Mouse (Mus musculus) neural tube, embryonic 13.5 days (tissue): ENCODE data around the gene Tmem102. TPM values are rescaled to one million over a fixed set of nuclear protein-coding genes. Genes with fewer than 3 reads are reported as not detected.
A peak's percentile ranks its signal among the peaks of the same experiment; 100 is the strongest.

Source experiments
- ATAC-seq: fragments of 200-750 bp; cut with Nextera tagmentation; 2 replicates; pipeline ENCODE4 v1.8.0; 2017; ENCODE audit warnings: low read depth, mild to moderate bottlenecking, moderate TSS enrichment, moderate library complexity
- H3K27ac ChIP-seq: fragments of 300-500 bp; sonication (generic); replicated peaks from 2 replicates; pipeline ENCODE4 v1.5.1; 2015; ENCODE audit warnings: moderate library complexity, mild to moderate bottlenecking, inconsistent platforms
- H3K27me3 ChIP-seq: fragments of 300-500 bp; sonication (generic); 2 replicates; pipeline ENCODE4 v1.6.1; 2015; ENCODE audit warnings: mild to moderate bottlenecking, inconsistent platforms
- H3K36me3 ChIP-seq: fragments of 300-500 bp; sonication (generic); 2 replicates; pipeline ENCODE4 v1.6.1; 2015; ENCODE audit warnings: mild to moderate bottlenecking, inconsistent platforms
- H3K4me1 ChIP-seq: fragments of 300-500 bp; sonication (generic); replicated peaks from 2 replicates; pipeline ENCODE4 v1.6.1; 2015; ENCODE audit warnings: inconsistent platforms
- H3K4me2 ChIP-seq: fragments of 300-500 bp; sonication (generic); 2 replicates; pipeline ENCODE4 v1.6.1; 2015; ENCODE audit warnings: inconsistent platforms, mild to moderate bottlenecking, moderate library complexity
- H3K4me3 ChIP-seq: fragments of 300-500 bp; sonication (generic); 2 replicates; pipeline ENCODE4 v1.5.1; 2015; ENCODE audit warnings: mild to moderate bottlenecking, inconsistent platforms
- H3K9ac ChIP-seq: fragments of 300-500 bp; sonication (generic); 2 replicates; pipeline ENCODE4 v1.6.1; 2015; ENCODE audit warnings: moderate library complexity, mild to moderate bottlenecking, inconsistent platforms
- H3K9me3 ChIP-seq: fragments of 300-500 bp; sonication (generic); 2 replicates; pipeline ENCODE4 v1.6.1; 2016; ENCODE audit warnings: inconsistent platforms
- WGBS: fragments of 180-500 bp; shearing (Covaris S2); methylation state at CpG from one replicate; pipeline ENCODE4 v1.1.7; 2015; 5-methylcytosine and 5-hydroxymethylcytosine counted together
- polyA plus RNA-seq: library from polyadenylated mRNA; unstranded; fragments of >200 nt; fragmentation: Nextera tagmentation; extraction: Ambion mirVana; gene quantifications from 2 replicates; pipeline ENCODE4 v1.2.1, GENCODE M21; 2015

Gene Tmem102
- polyA plus RNA-seq, 1 experiment from 2014 or later = 1.4 TPM

- Histone ChIP-seq H3K4me1 (peaks cover 43% of the 10 kb centered on the region), H3K4me3 (no peak overlapping the region), H3K9ac (0 out of 2 replicates have a peak overlapping the region, but pooled peaks have one; percentile 9), H3K27me3 (no peaks in the 10 kb centered on the region), H3K36me3 (no peaks in the 10 kb centered on the region), H3K27ac (peak overlapping the region; percentile 99), H3K9me3 (no peaks in the 10 kb centered on the region), H3K4me2 (no peak overlapping the region)
- no peak for ATAC-seq
- WGBS = 93% methylated on average over 7 of the region's 7 CpGs
Measured at GRCm38 (mm10) chr11:69760901-69761200, 44.6 kb downstream of the Tmem102 start.

GRCm38 (mm10) chr11:69760160-69760900 is 45.1 kb downstream of the Tmem102 start:
- peaks cover 46% of the 10 kb centered on the region for H3K4me1 ChIP-seq
- no peaks in the 10 kb centered on the region for H3K27me3 ChIP-seq
- ATAC-seq = no peak
- H3K9me3 ChIP-seq = no peaks in the 10 kb centered on the region
- peak overlapping the region; percentile 63 for H3K4me3 ChIP-seq
- H3K4me2 ChIP-seq = peak overlapping the region; percentile 92
- peak overlapping the region; percentile 92 for H3K9ac ChIP-seq
- H3K27ac ChIP-seq = peak overlapping the region; percentile 99
- H3K36me3 ChIP-seq = no peaks in the 10 kb centered on the region
- 80% methylated on average over 14 of the region's 14 CpGs for WGBS

GRCm38 (mm10) chr11:69758971-69759721 is 46.3 kb downstream of the Tmem102 start:
- Histone ChIP-seq H3K9me3 (no peaks in the 10 kb centered on the region), H3K27me3 (no peaks in the 10 kb centered on the region), H3K9ac (peak overlapping the region; percentile 92), H3K4me1 (peaks cover 54% of the 10 kb centered on the region), H3K36me3 (no peaks in the 10 kb centered on the region), H3K4me2 (peak overlapping the region; percentile 92), H3K4me3 (peak overlapping the region; percentile 63), H3K27ac (peak overlapping the region; percentile 99)
- 0% methylated on average over 37 of the region's 37 CpGs for WGBS
- ATAC-seq = peak; percentile 93

GRCm38 (mm10) chr11:69758478-69758970 is 46.9 kb downstream of the Tmem102 start, which contains the start of gene Polr2a:
Gene Polr2a, minus strand, starts transcription at chr11:69758637.
- peaks cover 61% of the 10 kb centered on the region for H3K4me1 ChIP-seq
- peak within 1 kb of the TSS; percentile 92 for H3K9ac ChIP-seq
- H3K27ac ChIP-seq = peak within 1 kb of the TSS; percentile 99
- peak; percentile 97 for ATAC-seq
- peak within 1 kb of the TSS; percentile 63 for H3K4me3 ChIP-seq
- no peaks in the 10 kb centered on the region for H3K9me3 ChIP-seq
- whole genome bisulfite sequencing = under 1% methylated on average over 36 of the region's 36 CpGs
- H3K27me3 ChIP-seq = no peaks in the 10 kb centered on the region
- H3K36me3 ChIP-seq = no peaks in the 10 kb centered on the region
- peak within 1 kb of the TSS; percentile 92 for H3K4me2 ChIP-seq

- peak; percentile 82 for ATAC-seq
- no peaks in the 10 kb centered on the region for H3K27me3 ChIP-seq
- peak overlapping the region; percentile 92 for H3K9ac ChIP-seq
- H3K4me2 ChIP-seq = peak overlapping the region; percentile 92
- H3K36me3 ChIP-seq = no peaks in the 10 kb centered on the region
- H3K27ac ChIP-seq = peak overlapping the region; percentile 99
- no peaks in the 10 kb centered on the region for H3K9me3 ChIP-seq
- peak overlapping the region; percentile 63 for H3K4me3 ChIP-seq
- WGBS = under 1% methylated on average over 26 of the region's 26 CpGs
- peaks cover 64% of the 10 kb centered on the region for H3K4me1 ChIP-seq
Measured at GRCm38 (mm10) chr11:69758090-69758456, 47.4 kb downstream of the Tmem102 start.

- peak overlapping the region; percentile 92 for H3K9ac ChIP-seq
- peak overlapping the region; percentile 92 for H3K4me2 ChIP-seq
- peaks cover 69% of the 10 kb centered on the region for H3K4me1 ChIP-seq
- peak overlapping the region; percentile 99 for H3K27ac ChIP-seq
- 46% methylated on average over 9 of the region's 9 CpGs for WGBS
- H3K4me3 ChIP-seq = peak overlapping the region; percentile 63
- no peak for ATAC-seq
- H3K36me3 ChIP-seq = no peaks in the 10 kb centered on the region
- no peaks in the 10 kb centered on the region for H3K27me3 ChIP-seq
- H3K9me3 ChIP-seq = no peaks in the 10 kb centered on the region
Measured at GRCm38 (mm10) chr11:69757303-69758089, 47.9 kb downstream of the Tmem102 start.

- peaks cover 69% of the 10 kb centered on the region for H3K4me1 ChIP-seq
- H3K4me2 ChIP-seq = peak overlapping the region; percentile 92
- H3K27ac ChIP-seq = no peak overlapping the region
- H3K9me3 ChIP-seq = no peaks in the 10 kb centered on the region
- WGBS = 64% methylated on average over 3 of the region's 3 CpGs
- H3K36me3 ChIP-seq = no peaks in the 10 kb centered on the region
- no peaks in the 10 kb centered on the region for H3K27me3 ChIP-seq
- no peak for ATAC-seq
- no peak overlapping the region for H3K9ac ChIP-seq
- no peak overlapping the region for H3K4me3 ChIP-seq
Measured at GRCm38 (mm10) chr11:69754701-69755100, 50.7 kb downstream of the Tmem102 start.

GRCm38 (mm10) chr11:69754233-69754632 is 51.2 kb downstream of the Tmem102 start:
- H3K36me3 ChIP-seq = no peaks in the 10 kb centered on the region

More at GRCm38 (mm10) chr11:69754233-69754632, 51.2 kb downstream of the Tmem102 start:
- Histone ChIP-seq H3K4me2 (peak overlapping the region; percentile 92), H3K4me1 (peaks cover 66% of the 10 kb centered on the region), H3K9ac (no peak overlapping the region), H3K4me3 (no peak overlapping the region), H3K9me3 (no peaks in the 10 kb centered on the region), H3K27me3 (no peaks in the 10 kb centered on the region), H3K27ac (no peak overlapping the region)
- ATAC-seq = no peak
- 93% methylated on average over 5 of the region's 5 CpGs for WGBS

Other genes with a start within 250 kb of the Tmem102 start
- 68.1 and 72.0 TPM in 2 replicates for gene Efnb3, start 245.4 kb downstream of the Tmem102 start, polyA plus RNA-seq
- gene Wrap53, start 225.4 kb downstream of the Tmem102 start, polyA plus RNA-seq = 18.1 and 19.7 TPM in 2 replicates
- gene Trp53, start 225.3 kb downstream of the Tmem102 start, polyA plus RNA-seq = 76.0 and 77.6 TPM in 2 replicates
- 29.5 and 30.4 TPM in 2 replicates for gene Atp1b2, start 199.7 kb downstream of the Tmem102 start, polyA plus RNA-seq
- not detected in 2 replicates for gene Shbg, start 187.7 kb downstream of the Tmem102 start, polyA plus RNA-seq
- gene Sat2, start 183.6 kb downstream of the Tmem102 start, polyA plus RNA-seq = 22.6 and 27.5 TPM in 2 replicates
- gene Fxr2, start 172.6 kb downstream of the Tmem102 start, polyA plus RNA-seq = 45.3 and 55.1 TPM in 2 replicates
- not detected in 2 replicates for gene Sox15, start 150.3 kb downstream of the Tmem102 start, polyA plus RNA-seq
- 83.2 and 92.1 TPM in 2 replicates for gene Mpdu1, start 143.0 kb downstream of the Tmem102 start, polyA plus RNA-seq
- 9.8 and 11.3 TPM in 2 replicates for gene Cd68, start 139.5 kb downstream of the Tmem102 start, polyA plus RNA-seq
- gene Eif4a1, start 133.2 kb downstream of the Tmem102 start, polyA plus RNA-seq = 525 and 528 TPM in 2 replicates
- 99.8 and 105 TPM in 2 replicates for gene Senp3, start 123.5 kb downstream of the Tmem102 start, polyA plus RNA-seq
- 0.74 and 0.77 TPM in 2 replicates for gene Tnfsf13, start 119.8 kb downstream of the Tmem102 start, polyA plus RNA-seq
- gene Tnfsf12, start 109.8 kb downstream of the Tmem102 start, polyA plus RNA-seq = 3.3 and 3.5 TPM in 2 replicates
- 1.4 and 1.8 TPM in 2 replicates for gene Tnfsfm13, start 109.5 kb downstream of the Tmem102 start, polyA plus RNA-seq
- 22.9 and 27.2 TPM in 2 replicates for gene Polr2a, start 47.0 kb downstream of the Tmem102 start, polyA plus RNA-seq
- 0.13 TPM in 1 of 2 replicates, not detected in the other for gene Slc35g3, start 43.7 kb downstream of the Tmem102 start, polyA plus RNA-seq
- gene Zbtb4, start 39.7 kb downstream of the Tmem102 start, polyA plus RNA-seq = 2.5 and 2.9 TPM in 2 replicates
- gene Chrnb1, start 9.7 kb downstream of the Tmem102 start, polyA plus RNA-seq = 2.4 and 4.5 TPM in 2 replicates
- gene Fgf11, start 3.8 kb downstream of the Tmem102 start, polyA plus RNA-seq = 6.8 and 8.9 TPM in 2 replicates
- gene Gm39566, start 9.7 kb upstream of the Tmem102 start, polyA plus RNA-seq = not detected in 2 replicates
- not detected in 2 replicates for gene Spem2, start 12.8 kb upstream of the Tmem102 start, polyA plus RNA-seq
- 0.43 and 0.98 TPM in 2 replicates for gene Spem1, start 16.6 kb upstream of the Tmem102 start, polyA plus RNA-seq
- gene Nlgn2, start 32.2 kb upstream of the Tmem102 start, polyA plus RNA-seq = 17.1 and 18.1 TPM in 2 replicates
- gene Tmem256, start 32.9 kb upstream of the Tmem102 start, polyA plus RNA-seq = 321 and 416 TPM in 2 replicates
- gene Plscr3, start 40.8 kb upstream of the Tmem102 start, polyA plus RNA-seq = 62.5 and 65.6 TPM in 2 replicates
- gene Tnk1, start 53.1 kb upstream of the Tmem102 start, polyA plus RNA-seq = 0.29 and 0.51 TPM in 2 replicates
- not detected in 2 replicates for gene Tmem95, start 72.4 kb upstream of the Tmem102 start, polyA plus RNA-seq
- 2.0 and 3.3 TPM in 2 replicates for gene Kctd11, start 75.8 kb upstream of the Tmem102 start, polyA plus RNA-seq
- gene Acap1, start 89.9 kb upstream of the Tmem102 start, polyA plus RNA-seq = 0.28 and 0.80 TPM in 2 replicates
- gene 2810408A11Rik, start 95.4 kb upstream of the Tmem102 start, polyA plus RNA-seq = 10.9 and 11.7 TPM in 2 replicates
- 13.8 and 20.5 TPM in 2 replicates for gene Neurl4, start 95.4 kb upstream of the Tmem102 start, polyA plus RNA-seq
- gene Gps2, start 108.3 kb upstream of the Tmem102 start, polyA plus RNA-seq = 60.4 and 76.5 TPM in 2 replicates
- gene Eif5a, start 116.3 kb upstream of the Tmem102 start, polyA plus RNA-seq = 1,157 and 1,178 TPM in 2 replicates
- 4.7 and 5.0 TPM in 2 replicates for gene Ybx2, start 130.2 kb upstream of the Tmem102 start, polyA plus RNA-seq
- 3.6 and 6.4 TPM in 2 replicates for gene Slc2a4, start 142.6 kb upstream of the Tmem102 start, polyA plus RNA-seq
- 0.33 and 1.7 TPM in 2 replicates for gene Cldn7, start 159.2 kb upstream of the Tmem102 start, polyA plus RNA-seq
- gene Ctdnep1, start 175.5 kb upstream of the Tmem102 start, polyA plus RNA-seq = 21.5 and 22.5 TPM in 2 replicates
- gene Elp5, start 176.9 kb upstream of the Tmem102 start, polyA plus RNA-seq = 160 and 162 TPM in 2 replicates
- gene Gabarap, start 185.5 kb upstream of the Tmem102 start, polyA plus RNA-seq = 679 and 746 TPM in 2 replicates
- gene Phf23, start 190.2 kb upstream of the Tmem102 start, polyA plus RNA-seq = 74.2 and 76.3 TPM in 2 replicates
- 26.7 and 28.8 TPM in 2 replicates for gene Dvl2, start 195.0 kb upstream of the Tmem102 start, polyA plus RNA-seq
- 58.2 and 60.9 TPM in 2 replicates for gene Acadvl, start 209.8 kb upstream of the Tmem102 start, polyA plus RNA-seq
- gene Dlg4, start 211.3 kb upstream of the Tmem102 start, polyA plus RNA-seq = 23.1 and 23.5 TPM in 2 replicates
- gene Asgr1, start 248.5 kb upstream of the Tmem102 start, polyA plus RNA-seq = 1.4 and 2.6 TPM in 2 replicates